Mouse (Mus musculus) small intestine, adult 2 months (tissue): ENCODE data around the gene AI481877.

ENCODE experiments used
- CTCF ChIP-seq: fragments of 200-500 bp; IDR thresholded peaks from 2 replicates; pipeline ENCODE4 v1.5.1; 2012; ENCODE audit warnings: low read depth, mild to moderate bottlenecking, control low read depth, inconsistent platforms, low read length, moderate library complexity, mixed read lengths; ENCODE audit not compliant: insufficient replicate concordance, insufficient read length; ENCODE audit errors: extremely low read depth
- POLR2A ChIP-seq: fragments of 200-500 bp; IDR thresholded peaks from 2 replicates; pipeline ENCODE4 v1.6.1; 2012; ENCODE audit warnings: low read depth, mild to moderate bottlenecking, control low read depth, inconsistent platforms, low read length, moderate library complexity

- no peak for TF ChIP-seq CTCF
- TF ChIP-seq POLR2A = no peak
Observed at GRCm38 (mm10) chr4:59083430-59083829, 55.4 kb downstream of the AI481877 start.
